Mouse (Mus musculus) megakaryocyte, embryonic 14.5 days (primary cell): Measurements from ENCODE around the gene Hs6st3.

Source experiments
- FLI1 ChIP-seq: IDR thresholded peaks from 2 replicates; pipeline ENCODE4 v1.6.1; 2012; ENCODE audit warnings: low read length, inconsistent platforms, mixed read lengths
- GATA1 ChIP-seq: IDR thresholded peaks from 3 replicates; pipeline ENCODE4 v1.6.1; 2012; ENCODE audit warnings: mixed read lengths, low read length, inconsistent platforms, borderline replicate concordance

GRCm38 (mm10) chr14:119137906-119138785, at the start of gene Hs6st3:
- TF ChIP-seq GATA1 = no peak
- TF ChIP-seq FLI1 = no peak
